In the genomic region with DNA sequence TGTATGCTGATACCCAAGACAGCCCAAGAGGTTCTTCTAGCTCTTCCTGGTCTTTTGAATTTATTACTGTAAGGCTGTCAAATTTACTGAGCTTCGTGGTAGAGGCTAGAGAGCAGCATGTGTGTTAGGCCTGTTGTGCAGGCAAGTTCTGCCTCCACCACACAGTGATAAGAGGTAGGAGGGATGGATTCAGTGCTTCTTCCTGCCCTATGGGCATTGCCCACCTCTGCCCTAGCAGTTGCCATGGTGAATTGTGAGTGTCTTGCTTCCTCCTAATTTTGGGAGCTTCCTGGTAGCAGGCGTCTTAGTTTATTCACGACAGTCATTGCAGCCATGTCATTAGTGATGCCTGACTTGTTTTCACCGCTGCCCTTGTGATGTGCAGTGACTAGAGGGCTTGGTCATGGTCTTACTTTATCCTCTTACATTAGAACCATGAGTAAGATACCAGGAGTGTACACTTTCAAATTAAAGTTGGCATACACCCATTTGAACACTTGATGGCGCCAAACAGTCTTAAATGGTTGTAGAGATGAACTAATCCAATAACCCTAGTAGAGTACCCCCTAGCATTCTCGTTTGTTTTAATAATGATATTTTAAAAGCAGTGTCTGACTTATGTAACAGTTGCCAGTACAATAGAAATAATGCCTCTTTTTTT, we compare ENCODE assay signal across 7 mouse cellular contexts. TPM values are rescaled to one million over a fixed set of nuclear protein-coding genes. Genes with fewer than 3 reads are reported as not detected.
DNase-seq lines count a peak whose midpoint lies in the region; ATAC-seq and TF ChIP-seq lines count a peak whose summit lies in the region.

No protein-coding gene starts in this region.

- no peaks in the 10 kb centered on the region for H3K4me1 ChIP-seq in liver, embryonic 14.5 days (replicated peaks; ENCODE audit: control insufficient read depth in 2 of 2, insufficient read depth in 2 of 2, low read length in 1 of 2)
- no peaks in the 10 kb centered on the region for H3K4me1 ChIP-seq in liver, embryonic 11.5 days (replicated peaks; ENCODE audit: control insufficient read depth, insufficient read depth, low read length)
- no peaks in the 10 kb centered on the region for H3K4me1 ChIP-seq in cerebellum, adult 2 months (ENCODE audit: control insufficient read depth, insufficient read depth, low read length)

- H3K36me3 ChIP-seq in liver, embryonic 14.5 days (replicated peaks; ENCODE audit: control insufficient read depth, insufficient read depth, low read depth), result no peaks in the 10 kb centered on the region
- no peaks in the 10 kb centered on the region; the same call in 1 of the 2 replicates for H3K36me3 ChIP-seq in liver, embryonic 11.5 days (ENCODE audit: control insufficient read depth, insufficient read depth, low read length)

- intact Hi-C loops in left cerebral cortex, adult 2 months (cut with DNase I), result loop anchor here (1.0 kb wide), 1 partner anchor 106 kb away; no protein-coding TSS in a partner anchor

- DNase-seq in liver, embryonic 14.5 days (ENCODE audit: low read depth in 3 of 3, low spot score in 3 of 3), result peak in 2 of 3 experiments; percentile 9 to 16
- DNase-seq in liver, embryonic 11.5 days (ENCODE audit: low spot score), result no peak
- DNase-seq in MN1 (ENCODE audit: low spot score), result peak; percentile 51
- peak in 1 of 2 experiments; percentile 29 for DNase-seq in cerebellum, adult 2 months
- DNase-seq in heart, postnatal 4 days, result peak; percentile 64
- DNase-seq in left cerebral cortex, adult 2 months (ENCODE audit: extremely low spot score in 1 of 2, low spot score in 2 of 2), result peak in 1 of 2 experiments; percentile 43

- no peaks in the 10 kb centered on the region for H3K9me3 ChIP-seq in liver, embryonic 14.5 days (ENCODE audit: control insufficient read depth, low read length)
- H3K9me3 ChIP-seq in liver, embryonic 11.5 days (ENCODE audit: control insufficient read depth, low read length), result no peaks in the 10 kb centered on the region

- H3K9ac ChIP-seq in liver, embryonic 14.5 days (replicated peaks), result no peak overlapping the region
- no peak overlapping the region for H3K9ac ChIP-seq in liver, embryonic 11.5 days (ENCODE audit: low read depth, low read length)

- no peak overlapping the region for H3K27ac ChIP-seq in liver, embryonic 14.5 days
- no peak overlapping the region for H3K27ac ChIP-seq in liver, embryonic 11.5 days (ENCODE audit: low read depth, low read length)
- H3K27ac ChIP-seq in cerebellum, adult 2 months (ENCODE audit: insufficient read depth, low read length), result no peak overlapping the region
- H3K27ac ChIP-seq in left cerebral cortex, adult 2 months, result no peak overlapping the region

- peak; percentile 34; the same call in 1 of the 2 replicates for TF ChIP-seq CTCF in liver, embryonic 14.5 days (IDR thresholded peaks at IDR 0.05; ENCODE audit: low read depth)
- peak; percentile 36; the same call in 1 of the 2 replicates for TF ChIP-seq CTCF in cerebellum, adult 2 months (IDR thresholded peaks at IDR 0.05; ENCODE audit: borderline replicate concordance, insufficient read depth, low read depth, low read length)
- TF ChIP-seq CTCF in left cerebral cortex, adult 2 months (IDR thresholded peaks at IDR 0.05), result peak; percentile 78

- TF ChIP-seq POLR2A in cerebellum, adult 2 months (IDR thresholded peaks at IDR 0.05; ENCODE audit: borderline replicate concordance, insufficient read depth, low read length), result no peak

- no peak overlapping the region for H3K4me3 ChIP-seq in liver, embryonic 14.5 days (ENCODE audit: insufficient read depth in 1 of 2, low read depth in 2 of 2, low read length in 2 of 2)
- H3K4me3 ChIP-seq in liver, embryonic 11.5 days (ENCODE audit: low read depth, low read length), result no peak overlapping the region
- H3K4me3 ChIP-seq in cerebellum, adult 2 months (replicated peaks; ENCODE audit: insufficient read depth, low read depth, low read length), result no peak overlapping the region
- H3K4me3 ChIP-seq in left cerebral cortex, adult 2 months, result no peak overlapping the region

- no peak for TF ChIP-seq EP300 in liver, embryonic 14.5 days (IDR thresholded peaks at IDR 0.05; ENCODE audit: low read depth)

- no peak for ATAC-seq in liver, embryonic 14.5 days (ENCODE audit: insufficient read depth)
- no peak for ATAC-seq in liver, embryonic 11.5 days (replicated peaks; ENCODE audit: low FRiP score)
- ATAC-seq in monocyte, adult 5-6 weeks (replicated peaks; ENCODE audit: insufficient number of reproducible peaks, low FRiP score, low TSS enrichment, poor library complexity, severe bottlenecking), result peak; percentile 53; the same call in 1 of the 2 replicates

- no peaks in the 10 kb centered on the region for H3K27me3 ChIP-seq in liver, embryonic 14.5 days (ENCODE audit: control insufficient read depth, insufficient read depth, low read length)
- H3K27me3 ChIP-seq in liver, embryonic 11.5 days (replicated peaks; ENCODE audit: control insufficient read depth, insufficient read depth, low read length), result no peaks in the 10 kb centered on the region
- H3K27me3 ChIP-seq in cerebellum, adult 2 months (ENCODE audit: control insufficient read depth, insufficient read depth, low read length), result no peaks in the 10 kb centered on the region

- no peak overlapping the region for H3K4me2 ChIP-seq in liver, embryonic 14.5 days (ENCODE audit: low read depth)
- no peak overlapping the region for H3K4me2 ChIP-seq in liver, embryonic 11.5 days

- WGBS in liver, embryonic 14.5 days (ENCODE audit: insufficient replicate concordance), result 31% methylated on average over 6 of the region's 6 CpGs
- 47% methylated on average over 6 of the region's 6 CpGs for WGBS in liver, embryonic 11.5 days
- 38% methylated on average over 6 of the region's 6 CpGs for WGBS in cerebellum, adult 2 months

RNA-seq across cellular contexts. Expression of a gene that starts 25.3 kb away (rescaled TPM):
- 1.5 and 2.0 TPM in 2 replicates for polyA plus RNA-seq in liver, embryonic 14.5 days (2012; rRNA removed)
- polyA plus RNA-seq in liver, embryonic 14.5 days (2014; fragmentation: Nextera tagmentation; extraction: Ambion mirVana), result 2.3 and 2.5 TPM in 2 replicates
- polyA plus RNA-seq in liver, embryonic 11.5 days (2014; fragmentation: Nextera tagmentation; extraction: Ambion mirVana), result 11.4 and 12.5 TPM in 2 replicates
- 20.7 and 25.0 TPM in 2 replicates for polyA plus RNA-seq in cerebellum, adult 2 months (2012; rRNA removed)
- 10 to 100 TPM; 12.4 to 13.5 TPM for total RNA-seq in heart, postnatal 4 days (2021)
- total RNA-seq in left cerebral cortex, adult 2 months (2021), result 10 to 100 TPM; 27.4 to 28.2 TPM
- 1.8 to 6.3 TPM (median 4.2 TPM) in 3 replicates for total RNA-seq in monocyte, adult 5-6 weeks (2017)

RNA-seq across cellular contexts. Expression of a gene that starts 40.4 kb away (rescaled TPM):
- polyA plus RNA-seq in liver, embryonic 14.5 days (2012; rRNA removed), result 0.01 TPM in 1 of 2 replicates, not detected in the other
- polyA plus RNA-seq in liver, embryonic 14.5 days (2014; fragmentation: Nextera tagmentation; extraction: Ambion mirVana), result not detected in 2 replicates
- 0.08 TPM in 1 of 2 replicates, not detected in the other for polyA plus RNA-seq in liver, embryonic 11.5 days (2014; fragmentation: Nextera tagmentation; extraction: Ambion mirVana)
- polyA plus RNA-seq in cerebellum, adult 2 months (2012; rRNA removed), result 0.08 and 0.25 TPM in 2 replicates
- under 1 TPM; 0.09 to 0.17 TPM for total RNA-seq in heart, postnatal 4 days (2021)
- under 1 TPM; 0.11 to 0.19 TPM for total RNA-seq in left cerebral cortex, adult 2 months (2021)
- total RNA-seq in monocyte, adult 5-6 weeks (2017), result 0.10 TPM in 1 of 3 replicates, not detected in the others
